Mouse (Mus musculus) embryonic facial prominence, embryonic 13.5 days (tissue): Measurements from ENCODE around the gene Tigd4. TPM values are rescaled to one million over a fixed set of nuclear protein-coding genes. Genes with fewer than 3 reads are reported as not detected.

Experiments used
- ATAC-seq: fragments of 200-750 bp; cut with Nextera tagmentation; 2 replicates; pipeline ENCODE4 v1.8.0; 2017; ENCODE audit warnings: low read depth; ENCODE audit not compliant: insufficient number of reproducible peaks, insufficient read depth, low FRiP score, low TSS enrichment
- H3K27ac ChIP-seq: fragments of 300-500 bp; sonication (generic); 2 replicates; pipeline ENCODE4 v1.5.1; 2015; ENCODE audit warnings: moderate library complexity, mild to moderate bottlenecking, inconsistent platforms
- H3K27me3 ChIP-seq: fragments of 300-500 bp; sonication (generic); 2 replicates; pipeline ENCODE4 v1.6.1; 2015; ENCODE audit warnings: mild to moderate bottlenecking, inconsistent platforms
- H3K36me3 ChIP-seq: fragments of 300-500 bp; sonication (generic); 2 replicates; pipeline ENCODE4 v1.6.1; 2015; ENCODE audit warnings: mild to moderate bottlenecking, inconsistent platforms
- H3K4me1 ChIP-seq: fragments of 300-500 bp; sonication (generic); 2 replicates; pipeline ENCODE4 v1.6.1; 2015; ENCODE audit warnings: inconsistent platforms
- H3K4me2 ChIP-seq: fragments of 300-500 bp; sonication (generic); 2 replicates; pipeline ENCODE4 v1.6.1; 2015; ENCODE audit warnings: moderate library complexity, mild to moderate bottlenecking, inconsistent platforms
- H3K4me3 ChIP-seq: fragments of 300-500 bp; sonication (generic); 2 replicates; pipeline ENCODE4 v1.5.1; 2015; ENCODE audit warnings: mild to moderate bottlenecking, inconsistent platforms
- H3K9ac ChIP-seq: fragments of 300-500 bp; sonication (generic); 2 replicates; pipeline ENCODE4 v1.6.1; 2015; ENCODE audit warnings: mild to moderate bottlenecking, inconsistent platforms
- H3K9me3 ChIP-seq: fragments of 300-500 bp; sonication (generic); 2 replicates; pipeline ENCODE4 v1.6.1; 2016; ENCODE audit warnings: inconsistent platforms
- WGBS: fragments of 180-500 bp; shearing (Covaris S2); methylation state at CpG from one replicate; pipeline ENCODE4 v1.1.7; 2015; ENCODE audit warnings: mixed read lengths; 5-methylcytosine and 5-hydroxymethylcytosine counted together
- polyA plus RNA-seq: library from polyadenylated mRNA; unstranded; fragments of >200 nt; fragmentation: Nextera tagmentation; extraction: Ambion mirVana; gene quantifications from 2 replicates; pipeline ENCODE4 v1.2.1, GENCODE M21; 2015

Gene Tigd4
- polyA plus RNA-seq, 1 experiment from 2014 or later, result 0.27 TPM

GRCm38 (mm10) chr3:84582913-84583276 is 10.5 kb upstream of the Tigd4 start:
- WGBS, result 0% methylated on average over 27 of the region's 27 CpGs
- peak overlapping the region; percentile 86 for H3K4me2 ChIP-seq
- H3K36me3 ChIP-seq, result no peaks in the 10 kb centered on the region
- H3K9ac ChIP-seq, result peak overlapping the region; percentile 88
- H3K27ac ChIP-seq, result peak overlapping the region; percentile 91
- H3K4me3 ChIP-seq, result peak overlapping the region; percentile 92
- H3K27me3 ChIP-seq, result no peaks in the 10 kb centered on the region
- ATAC-seq, result no peak; the same call in 1 of the 2 replicates
- peaks cover 22% of the 10 kb centered on the region for H3K4me1 ChIP-seq
- no peaks in the 10 kb centered on the region for H3K9me3 ChIP-seq

- no peaks in the 10 kb centered on the region for H3K36me3 ChIP-seq
- H3K4me2 ChIP-seq, result no peak overlapping the region
- 57% methylated on average over 5 of the region's 5 CpGs for WGBS
- no peaks in the 10 kb centered on the region for H3K9me3 ChIP-seq
- no peak overlapping the region for H3K27ac ChIP-seq
- no peak overlapping the region for H3K9ac ChIP-seq
- ATAC-seq, result no peak
- H3K4me1 ChIP-seq, result peaks cover 4% of the 10 kb centered on the region; the same call in 1 of the 2 replicates
- H3K4me3 ChIP-seq, result no peak overlapping the region
- no peaks in the 10 kb centered on the region for H3K27me3 ChIP-seq
Observed at GRCm38 (mm10) chr3:84586736-84587135, 6.6 kb upstream of the Tigd4 start.

GRCm38 (mm10) chr3:84594894-84595676 is 1.7 kb downstream of the Tigd4 start:
- peak overlapping the region; percentile 28 for H3K4me3 ChIP-seq
- 0 out of 2 replicates have a peak overlapping the region, but pooled peaks have one; percentile 44 for H3K27ac ChIP-seq
- ATAC-seq, result 0 out of 2 replicates have a peak, but pooled peaks have one; percentile 48
- H3K9ac ChIP-seq, result peak overlapping the region; percentile 28; the same call in 1 of the 2 replicates
- no peaks in the 10 kb centered on the region for H3K27me3 ChIP-seq
- H3K9me3 ChIP-seq, result no peaks in the 10 kb centered on the region
- H3K4me1 ChIP-seq, result peaks cover 14% of the 10 kb centered on the region; the same call in 1 of the 2 replicates
- H3K36me3 ChIP-seq, result no peaks in the 10 kb centered on the region
- WGBS, result 15% methylated on average over 23 of the region's 23 CpGs
- H3K4me2 ChIP-seq, result peak overlapping the region; percentile 54

GRCm38 (mm10) chr3:84595677-84596234 is 2.4 kb downstream of the Tigd4 start:
- Histone ChIP-seq H3K27me3 (no peaks in the 10 kb centered on the region), H3K36me3 (no peaks in the 10 kb centered on the region), H3K9ac (no peak overlapping the region), H3K4me3 (0 out of 2 replicates have a peak overlapping the region, but pooled peaks have one; percentile 28), H3K9me3 (no peaks in the 10 kb centered on the region), H3K4me1 (peaks cover 14% of the 10 kb centered on the region; the same call in 1 of the 2 replicates), H3K27ac (no peak overlapping the region), H3K4me2 (peak overlapping the region; percentile 54)
- ATAC-seq, result no peak
- 35% methylated on average over 5 of the region's 5 CpGs for WGBS

- Histone ChIP-seq H3K27me3 (no peaks in the 10 kb centered on the region), H3K9me3 (no peaks in the 10 kb centered on the region), H3K4me3 (no peak overlapping the region), H3K36me3 (no peaks in the 10 kb centered on the region), H3K4me1 (peaks cover 19% of the 10 kb centered on the region; the same call in 1 of the 2 replicates), H3K4me2 (no peak overlapping the region), H3K27ac (no peak overlapping the region), H3K9ac (no peak overlapping the region)
- WGBS, result 75% methylated on average over 6 of the region's 6 CpGs
- no peak for ATAC-seq
Observed at GRCm38 (mm10) chr3:84597996-84598734, 4.8 kb downstream of the Tigd4 start.

GRCm38 (mm10) chr3:84598756-84599155 is 5.4 kb downstream of the Tigd4 start:
- no peak overlapping the region for H3K9ac ChIP-seq
- no peaks in the 10 kb centered on the region for H3K27me3 ChIP-seq
- no peak overlapping the region for H3K4me3 ChIP-seq
- no peaks in the 10 kb centered on the region for H3K36me3 ChIP-seq
- H3K4me2 ChIP-seq, result no peak overlapping the region
- no peak overlapping the region for H3K27ac ChIP-seq
- H3K9me3 ChIP-seq, result no peaks in the 10 kb centered on the region
- ATAC-seq, result no peak
- H3K4me1 ChIP-seq, result peaks cover 19% of the 10 kb centered on the region; the same call in 1 of the 2 replicates
- WGBS, result 86% methylated on average over 6 of the region's 6 CpGs

- Histone ChIP-seq H3K4me2 (no peak overlapping the region), H3K36me3 (no peaks in the 10 kb centered on the region), H3K4me3 (no peak overlapping the region), H3K27me3 (no peaks in the 10 kb centered on the region), H3K9me3 (peaks cover 10% of the 10 kb centered on the region), H3K9ac (no peak overlapping the region), H3K27ac (peak overlapping the region; percentile 33), H3K4me1 (peaks cover 8% of the 10 kb centered on the region; the same call in 1 of the 2 replicates)
- ATAC-seq, result no peak
- 67% methylated on average over 9 of the region's 9 CpGs for WGBS
Observed at GRCm38 (mm10) chr3:84601870-84602495, 8.6 kb downstream of the Tigd4 start.

GRCm38 (mm10) chr3:84602759-84603158 is 9.4 kb downstream of the Tigd4 start:
- Histone ChIP-seq H3K9ac (no peak overlapping the region), H3K36me3 (no peaks in the 10 kb centered on the region), H3K27ac (0 out of 2 replicates have a peak overlapping the region, but pooled peaks have one; percentile 33), H3K4me2 (no peak overlapping the region), H3K9me3 (peaks cover 10% of the 10 kb centered on the region), H3K4me3 (no peak overlapping the region), H3K27me3 (no peaks in the 10 kb centered on the region), H3K4me1 (peaks cover 5% of the 10 kb centered on the region; the same call in 1 of the 2 replicates)
- ATAC-seq, result no peak
- 78% methylated on average over 2 of the region's 2 CpGs for WGBS

GRCm38 (mm10) chr3:84603212-84603611 is 9.8 kb downstream of the Tigd4 start:
- ATAC-seq, result no peak
- peaks cover 5% of the 10 kb centered on the region; the same call in 1 of the 2 replicates for H3K4me1 ChIP-seq
- 70% methylated on average over 8 of the region's 9 CpGs for whole genome bisulfite sequencing
- no peak overlapping the region for H3K9ac ChIP-seq
- H3K4me3 ChIP-seq, result no peak overlapping the region
- peaks cover 10% of the 10 kb centered on the region for H3K9me3 ChIP-seq
- no peak overlapping the region for H3K4me2 ChIP-seq
- no peaks in the 10 kb centered on the region for H3K27me3 ChIP-seq
- H3K27ac ChIP-seq, result 0 out of 2 replicates have a peak overlapping the region, but pooled peaks have one; percentile 5
- H3K36me3 ChIP-seq, result no peaks in the 10 kb centered on the region

GRCm38 (mm10) chr3:84610183-84610710 is 16.9 kb downstream of the Tigd4 start:
- no peak for ATAC-seq
- Histone ChIP-seq H3K4me3 (no peak overlapping the region), H3K4me2 (no peak overlapping the region), H3K9ac (no peak overlapping the region), H3K4me1 (no peaks in the 10 kb centered on the region), H3K27ac (no peak overlapping the region), H3K9me3 (peaks cover 8% of the 10 kb centered on the region), H3K27me3 (no peaks in the 10 kb centered on the region), H3K36me3 (no peaks in the 10 kb centered on the region)
- WGBS, result 79% methylated on average over 9 of the region's 9 CpGs
